Mouse (Mus musculus): ENCODE data around the gene Tectb.

DNA sequence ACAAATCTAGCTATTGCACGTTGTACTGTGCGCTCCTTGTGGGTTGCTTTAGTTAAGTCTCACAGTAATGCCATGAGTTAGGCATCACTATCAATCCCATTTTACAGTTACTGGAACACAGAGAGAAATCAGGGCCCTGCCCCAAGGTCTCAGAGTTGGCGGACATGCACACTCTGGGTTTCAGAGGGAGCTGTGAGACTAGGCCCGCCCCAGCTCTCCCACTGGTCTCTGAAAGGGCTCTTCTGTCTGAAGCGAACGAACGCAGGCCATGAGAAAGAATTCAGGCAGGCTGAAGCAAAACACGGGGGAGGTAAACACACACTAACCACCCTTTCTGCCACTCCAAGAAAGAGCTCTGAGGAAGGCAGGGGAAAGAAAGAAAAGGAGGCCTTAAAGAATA, 21.9 kb upstream of the Tectb start:
- TF ChIP-seq EP300 (IDR thresholded peaks at IDR 0.05; ENCODE audit: low read depth in 1 of 2, low read length in 2 of 2) = no peak
- no peak for TF ChIP-seq MAZ (IDR thresholded peaks at IDR 0.05; ENCODE audit: low read depth, low read length)
- no peak for TF ChIP-seq NELFE (IDR thresholded peaks at IDR 0.05; ENCODE audit: low read depth, low read length)
- TF ChIP-seq JUND (IDR thresholded peaks at IDR 0.05; ENCODE audit: low read depth, low read length) = no peak
- no peak for TF ChIP-seq ZNF384 (IDR thresholded peaks at IDR 0.05; ENCODE audit: low read depth, low read length)
- TF ChIP-seq UBTF (IDR thresholded peaks at IDR 0.05; ENCODE audit: borderline replicate concordance, insufficient read depth, low read depth, low read length) = no peak
- TF ChIP-seq GATA1 (IDR thresholded peaks at IDR 0.05; ENCODE audit: low read depth, low read length) = no peak
- TF ChIP-seq MAX (IDR thresholded peaks at IDR 0.05; ENCODE audit: low read length) = no peak
- no peak for TF ChIP-seq USF1 (IDR thresholded peaks at IDR 0.05; ENCODE audit: low read depth, low read length)
- TF ChIP-seq GABPA (IDR thresholded peaks at IDR 0.05; ENCODE audit: low read depth, low read length) = no peak
- TF ChIP-seq POLR2A (IDR thresholded peaks at IDR 0.05; ENCODE audit: control insufficient read depth in 1 of 2, insufficient read depth in 1 of 2, low read depth in 1 of 2, low read length in 2 of 2, poor library complexity in 1 of 2) = no peak
- TF ChIP-seq SIN3A (IDR thresholded peaks at IDR 0.05; ENCODE audit: low read length) = no peak

Measured in MEL (cell line).